Mouse (Mus musculus): ENCODE measurements at regions not wholly inside any gene's neighbourhood (a gene's known extent, or its start where the extent isn't known, plus 50 kb on each side); places are given as distances from the start of the nearest gene placed in this dataset.

DNA sequence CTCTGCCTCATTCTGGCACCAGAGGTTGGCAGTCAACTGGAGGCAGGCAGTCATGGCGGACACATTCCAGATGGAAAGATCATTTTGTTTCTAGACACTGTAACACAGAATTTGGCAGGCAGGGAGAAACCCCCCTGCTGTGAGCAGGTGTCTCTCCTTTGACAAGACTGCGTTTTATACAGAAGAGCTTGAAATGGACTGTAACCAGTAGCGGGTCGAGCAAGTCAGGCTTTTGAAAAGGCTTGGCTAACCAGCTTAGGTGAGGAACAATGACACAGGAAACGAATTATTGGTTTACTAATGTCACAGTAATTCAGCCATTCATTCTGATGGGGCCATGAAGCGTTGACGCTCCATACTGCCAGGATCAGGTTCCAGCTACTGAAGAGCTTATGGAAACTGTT is 275.3 kb upstream of the Slc24a5 start:
- DNase-seq = peak; percentile 94 to 95

DNA sequence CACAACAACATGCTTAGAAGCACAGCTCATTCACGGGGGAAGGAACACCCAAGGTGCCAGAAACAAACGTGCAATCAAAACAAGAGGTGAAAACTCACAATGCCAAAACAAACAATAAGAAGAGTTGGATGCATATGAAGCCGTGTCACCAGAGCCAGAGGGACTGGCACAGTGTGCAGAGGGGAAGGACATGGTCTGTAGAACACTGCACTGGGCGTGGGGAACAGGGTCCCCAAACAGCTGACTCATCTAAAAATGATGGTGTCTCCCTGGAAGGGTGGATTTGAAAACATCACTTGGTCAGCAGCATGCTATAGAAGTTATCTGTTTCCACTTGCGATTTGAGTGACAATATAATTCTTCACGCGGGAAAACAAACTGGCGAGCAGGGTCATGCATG is 256.2 kb upstream of the Slc24a5 start:
- DNase-seq = no peak

DNA sequence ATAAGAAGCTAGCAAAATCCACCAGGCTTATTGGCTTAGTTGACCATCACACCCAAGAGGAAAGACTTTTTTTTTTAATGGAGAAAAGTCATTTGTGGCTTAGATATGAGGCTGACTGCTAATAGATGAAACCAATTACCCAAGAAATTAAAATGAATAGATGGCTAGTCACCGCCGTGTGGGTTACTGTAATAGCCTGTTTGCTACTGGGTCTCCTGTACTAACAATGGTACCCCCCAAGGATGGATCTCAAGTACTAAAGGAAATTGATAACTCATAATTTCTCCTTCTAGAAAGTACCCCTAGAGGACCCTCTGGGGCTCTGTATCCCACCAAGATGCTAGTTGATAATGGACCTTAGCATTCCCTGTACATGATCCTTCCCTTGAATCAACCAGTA is 251.1 kb upstream of the Slc24a5 start:
- DNase-seq = no peak

DNA sequence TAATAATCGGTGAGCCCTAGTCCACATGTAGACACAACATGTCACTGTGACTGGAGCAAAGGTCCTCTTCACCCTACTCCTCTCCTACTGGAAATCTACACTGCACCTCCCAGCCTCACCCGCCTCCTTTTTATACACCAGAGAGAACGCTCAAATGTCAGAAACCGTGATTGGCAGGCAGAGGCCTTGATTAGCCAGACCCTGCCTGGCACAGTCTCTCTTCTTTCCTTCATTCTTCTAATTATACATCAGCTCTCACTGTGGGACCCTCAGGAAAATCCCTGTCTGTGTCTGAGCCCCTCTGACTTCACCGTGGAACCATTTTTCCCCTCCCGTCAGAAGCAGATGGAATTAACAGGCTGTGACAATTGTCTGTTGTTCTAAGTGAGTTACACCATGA is 248.1 kb upstream of the Slc24a5 start:
- no peak for DNase-seq

DNA sequence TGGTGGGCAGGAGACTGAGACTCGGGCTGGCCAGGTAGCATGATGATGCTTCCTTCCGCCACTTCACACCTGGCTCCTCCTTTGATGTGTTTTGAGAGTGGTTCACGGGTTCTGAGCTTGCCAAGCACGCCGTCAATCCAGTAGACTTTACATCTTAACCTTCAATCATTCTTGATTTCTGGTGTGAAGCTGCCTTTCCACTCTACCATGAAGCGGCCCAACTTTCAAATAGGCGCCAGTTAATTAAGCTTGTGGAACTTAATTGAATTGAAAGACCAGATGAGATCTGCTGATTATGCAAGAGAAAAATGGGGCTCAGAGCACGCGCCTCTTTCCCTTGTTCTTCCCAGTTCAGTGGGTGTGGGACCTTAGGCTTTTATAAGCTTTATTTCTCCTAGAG is 247.1 kb upstream of the Slc24a5 start:
- DNase-seq = no peak

DNA sequence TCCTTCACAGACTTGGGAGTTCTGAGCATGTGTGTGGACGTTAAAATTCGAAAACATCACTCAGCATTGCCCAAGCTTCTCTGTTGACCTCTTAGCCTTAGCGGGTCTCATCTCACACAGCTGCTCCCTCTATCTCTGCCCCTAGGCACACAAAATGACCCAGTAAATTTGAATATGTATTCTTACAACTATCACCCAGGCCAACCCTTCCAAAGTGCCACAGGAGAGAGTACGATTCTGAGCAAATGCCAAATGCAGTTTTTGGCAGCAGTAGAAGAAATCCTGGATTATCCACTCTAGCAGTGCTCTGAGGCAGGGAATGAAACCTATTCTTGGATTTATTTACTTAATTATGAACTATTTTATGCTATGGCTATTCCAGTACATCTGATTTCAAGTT is 246.6 kb upstream of the Slc24a5 start:
- peak; percentile 40 to 55 for DNase-seq

DNA sequence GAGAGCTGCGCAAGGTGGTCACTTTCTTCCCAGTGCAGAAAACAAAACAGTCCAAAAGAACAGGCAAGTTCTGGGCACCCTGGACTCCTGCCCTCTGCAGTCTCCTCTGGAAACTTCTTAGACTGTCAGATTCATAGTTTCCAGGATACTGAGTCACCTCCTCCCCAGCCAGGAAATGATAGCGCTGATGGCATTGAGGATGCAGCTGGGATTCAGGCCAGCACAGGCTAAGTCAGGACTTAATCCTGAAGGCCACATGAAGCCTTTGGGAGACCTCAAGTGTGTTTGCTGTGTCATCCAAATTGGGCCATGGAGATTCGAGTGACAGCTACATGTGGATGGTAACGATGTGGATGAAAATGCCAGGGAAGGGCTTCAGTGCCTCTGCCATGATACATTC is 219.1 kb upstream of the Slc24a5 start:
- DNase-seq = peak in 1 of 2 experiments; percentile 4

DNA sequence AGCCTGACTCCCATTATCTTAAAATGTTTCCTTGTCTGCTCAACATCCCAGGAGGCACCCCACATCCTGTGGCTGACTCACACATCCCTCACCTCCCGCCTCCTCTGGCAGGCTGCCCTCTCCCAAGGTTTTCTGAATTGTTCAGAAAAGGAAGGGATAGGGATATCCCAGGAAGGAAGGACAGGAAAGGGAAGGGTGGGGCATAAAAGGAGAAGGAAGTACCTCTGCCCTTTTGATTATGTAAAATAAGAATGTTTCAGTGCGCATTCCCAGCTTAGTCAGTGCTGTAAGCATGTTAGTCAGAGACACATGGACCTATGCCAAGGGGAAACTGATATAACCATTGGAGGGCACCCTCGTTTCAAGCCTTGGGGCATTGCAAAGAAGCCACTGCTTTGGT is 209.4 kb upstream of the Slc24a5 start:
- DNase-seq = peak; percentile 16 to 29

DNA sequence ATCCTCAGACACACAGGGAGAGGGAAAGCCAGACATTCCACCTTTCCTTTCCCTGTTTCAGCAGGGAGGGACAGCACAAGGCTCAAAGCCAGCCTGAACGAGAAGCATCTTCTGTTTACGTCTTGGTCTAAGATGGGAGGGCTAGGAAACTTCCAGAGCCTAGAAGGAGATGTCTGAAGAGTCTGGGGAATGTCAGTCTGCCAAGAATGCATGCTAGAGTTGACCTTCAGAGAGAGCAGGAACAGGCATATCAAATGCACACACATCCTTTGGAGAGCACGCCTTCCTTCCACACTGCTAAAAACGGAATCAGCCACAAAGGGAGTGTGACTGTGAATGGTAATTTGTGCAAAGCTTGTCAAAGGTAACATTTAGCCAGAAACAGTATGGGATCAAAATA is 179.7 kb upstream of the Slc24a5 start:
- DNase-seq = no peak

DNA sequence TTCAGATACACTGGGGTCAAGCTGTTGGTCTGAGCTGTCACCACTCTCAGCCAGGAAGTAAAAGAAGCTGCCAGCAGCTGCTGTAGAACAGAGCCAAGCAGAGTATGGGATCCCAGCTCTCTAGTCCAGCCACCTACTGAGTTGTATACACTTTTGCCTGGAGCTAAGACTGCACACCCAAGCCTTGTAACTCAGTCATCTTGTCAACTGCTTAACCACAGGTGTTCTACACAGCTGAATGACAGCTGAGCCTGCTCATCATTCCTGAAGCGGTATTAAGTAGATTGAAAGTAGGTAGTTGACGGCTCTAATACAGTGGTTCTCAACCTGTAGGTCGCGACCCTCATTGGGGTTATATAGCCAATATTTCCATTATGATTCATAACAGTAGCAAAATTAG is 172.9 kb upstream of the Slc24a5 start:
- DNase-seq = no peak

DNA sequence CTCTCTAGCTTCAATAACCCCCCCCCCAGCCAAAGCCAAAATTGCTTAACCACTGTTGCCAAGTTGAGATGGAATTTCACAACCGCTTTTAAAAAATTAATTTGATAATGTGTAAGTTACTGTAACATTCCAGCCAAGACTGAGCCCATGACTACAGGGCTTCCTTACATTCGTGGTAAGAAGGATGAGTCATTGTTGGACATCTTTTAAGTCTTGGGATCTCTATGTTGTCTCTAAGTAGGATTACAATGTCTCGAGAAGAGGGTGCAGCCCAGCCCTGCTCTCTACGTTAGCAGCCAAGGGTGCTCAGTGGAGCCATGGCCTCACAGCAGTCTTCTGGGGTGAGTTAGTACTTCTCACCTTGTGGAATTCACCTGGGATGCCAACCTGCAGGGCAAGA is 164.4 kb upstream of the Slc24a5 start:
- DNase-seq = no peak

DNA sequence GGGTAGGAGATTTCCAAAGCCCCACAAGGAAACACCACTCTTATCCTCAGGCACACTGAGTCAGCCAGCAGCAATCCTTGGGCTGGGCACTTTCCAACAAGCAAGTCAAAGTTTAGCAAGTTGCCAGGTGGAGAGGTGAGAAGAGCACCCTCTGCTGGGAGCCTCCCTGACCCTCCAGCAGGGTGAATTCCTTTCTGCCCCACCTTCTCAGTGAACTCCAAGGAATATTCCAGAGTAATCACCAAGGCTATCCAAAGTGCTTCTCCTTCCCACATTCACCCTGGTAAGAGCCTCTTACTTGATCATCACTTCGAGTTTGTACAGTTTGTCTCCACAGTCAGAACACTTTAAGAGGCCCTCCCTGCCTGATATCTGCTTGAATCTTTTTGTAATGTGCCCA is 162.8 kb upstream of the Slc24a5 start:
- peak; percentile 13 to 23 for DNase-seq

DNA sequence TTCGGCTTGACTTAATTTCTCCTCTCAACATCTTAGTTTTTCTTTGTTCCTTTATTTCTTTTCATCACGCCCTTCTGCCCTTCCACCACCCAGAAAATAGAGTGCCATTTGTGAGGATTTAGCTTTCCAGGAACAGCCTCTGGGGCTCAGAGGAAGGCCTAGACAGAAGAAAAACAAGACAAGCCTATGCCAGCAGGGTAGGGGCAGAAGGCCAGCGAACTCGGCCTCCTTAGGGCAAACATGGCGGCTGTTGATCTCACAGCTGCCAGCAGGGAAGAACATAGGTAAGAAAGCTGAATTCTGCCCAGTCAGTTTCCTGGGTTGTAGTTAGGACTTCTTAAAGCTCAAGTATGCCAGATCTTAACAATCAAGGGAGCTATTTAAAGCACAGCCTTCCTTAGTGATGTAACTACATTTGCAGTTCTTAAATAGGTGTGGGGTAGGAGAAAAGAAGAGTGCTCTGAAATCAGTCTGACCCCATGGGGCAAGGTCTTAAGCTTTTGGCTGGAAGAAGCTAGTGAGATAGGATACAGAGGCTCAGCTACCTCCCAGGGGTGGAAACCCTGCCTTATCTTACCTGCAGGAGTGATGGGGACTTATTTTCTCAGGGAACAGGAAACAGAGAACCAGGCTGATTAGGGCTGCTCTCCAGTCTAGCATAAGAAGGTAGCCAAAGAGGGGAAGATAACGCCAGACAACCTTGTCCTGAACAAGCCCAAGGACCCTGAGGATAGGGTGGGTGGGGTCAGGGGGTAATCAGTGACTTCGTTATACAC is 148.8 kb upstream of the Slc24a5 start:
- peak; percentile 39 to 61 for DNase-seq

DNA sequence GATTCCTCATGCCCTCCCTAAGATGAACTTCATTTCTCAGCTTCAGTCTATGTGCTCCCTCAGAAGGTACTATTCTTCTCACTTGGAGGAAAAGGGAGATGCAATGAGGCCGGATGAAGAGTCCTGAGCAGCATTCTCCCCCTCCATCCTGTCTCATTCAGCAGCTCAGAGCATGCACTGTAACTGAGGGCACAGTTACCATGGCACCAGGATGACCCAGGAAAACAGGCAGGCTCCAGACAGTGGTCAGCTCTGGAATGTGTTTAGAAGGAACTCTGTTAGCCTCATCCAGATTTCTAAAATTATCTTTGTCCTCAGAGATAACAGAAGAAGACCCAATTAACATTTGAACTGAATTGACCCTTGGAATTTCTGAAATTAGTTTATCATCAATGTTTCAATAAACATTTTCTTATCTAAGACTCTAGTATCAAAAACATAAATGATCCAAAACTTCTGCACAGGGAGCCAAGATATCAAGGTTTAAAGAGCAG is 148.1 kb upstream of the Slc24a5 start:
- DNase-seq = no peak

DNA sequence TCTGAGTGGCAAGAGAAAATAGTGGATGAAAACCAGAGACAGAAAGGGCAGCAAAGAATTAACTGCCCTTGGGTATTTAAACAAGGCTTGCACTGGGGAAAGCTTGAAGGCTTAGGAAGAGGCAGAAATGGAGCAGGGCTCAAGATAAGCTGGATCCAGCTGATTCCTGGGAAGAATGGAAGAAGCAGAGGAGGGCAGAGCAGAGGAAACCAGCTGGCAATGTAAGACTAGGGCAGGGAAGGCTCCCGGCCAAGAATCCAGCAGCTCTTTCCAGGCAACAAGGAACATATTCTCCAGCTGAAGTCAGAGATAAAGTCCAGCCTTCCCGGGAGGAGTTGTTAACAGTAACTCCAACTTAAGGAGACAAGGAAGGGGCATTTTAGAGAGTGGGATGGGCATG is 147.7 kb upstream of the Slc24a5 start:
- DNase-seq = peak in 1 of 2 experiments; percentile 42

DNA sequence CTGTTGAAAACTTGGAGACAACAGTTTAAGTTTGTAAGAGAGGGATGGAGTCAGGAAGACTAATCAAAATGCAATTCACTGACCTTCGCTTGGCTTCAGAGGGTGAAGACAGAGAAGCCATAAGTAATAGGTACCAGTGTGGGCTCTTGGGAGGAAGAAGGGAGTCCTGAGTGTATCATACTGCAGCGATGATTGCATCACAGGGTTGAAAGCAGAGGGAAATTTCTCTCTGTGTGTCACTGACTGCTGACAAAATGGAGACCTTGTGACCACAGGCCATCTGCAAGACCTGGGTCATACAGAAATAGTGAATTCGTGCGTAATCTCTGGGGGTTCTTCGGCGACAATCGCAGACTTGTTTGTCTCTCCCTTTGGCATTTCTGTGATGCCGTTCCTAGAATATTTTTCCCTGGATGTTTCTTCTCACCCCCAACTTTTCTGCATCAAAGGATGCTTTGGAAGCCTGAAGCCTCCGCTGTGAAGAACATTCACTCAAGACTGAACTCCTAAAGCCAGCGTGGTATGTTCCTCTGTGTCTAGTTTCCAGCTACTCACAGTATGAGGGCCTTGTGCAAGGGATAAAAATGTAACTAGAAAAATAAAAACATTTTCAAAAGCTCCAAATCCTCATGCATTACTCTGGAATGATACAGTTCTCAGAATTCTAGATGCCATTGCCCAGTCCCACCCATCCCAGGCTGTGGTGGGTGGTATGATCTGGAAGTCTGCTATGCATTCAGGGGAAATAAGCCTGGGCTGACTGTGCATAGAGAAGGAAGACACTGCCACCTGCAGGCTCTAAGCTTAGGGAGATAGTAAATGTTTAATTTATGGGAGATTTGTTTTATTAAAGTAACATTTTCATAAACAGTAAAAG is 139.8 kb upstream of the Slc24a5 start:
- DNase-seq = peak; percentile 84 to 85

DNA sequence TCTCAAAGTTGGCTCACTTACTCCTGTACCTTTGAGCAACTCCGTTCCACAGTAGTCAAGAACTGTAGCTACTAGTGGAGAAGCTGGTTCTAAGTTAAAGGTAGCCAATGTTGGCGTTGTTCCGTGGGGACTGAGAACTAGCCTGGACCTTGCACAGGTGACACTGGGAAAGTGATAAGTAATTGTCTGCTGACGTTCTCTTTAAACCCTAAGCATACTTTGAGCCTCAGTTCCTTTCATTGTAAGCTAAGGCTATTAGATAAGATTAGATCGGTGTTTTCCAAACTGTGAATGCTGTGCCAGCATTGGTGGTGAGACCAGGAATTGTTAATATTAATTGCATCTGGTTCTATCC is 139.2 kb upstream of the Slc24a5 start:
- no peak for DNase-seq

DNA sequence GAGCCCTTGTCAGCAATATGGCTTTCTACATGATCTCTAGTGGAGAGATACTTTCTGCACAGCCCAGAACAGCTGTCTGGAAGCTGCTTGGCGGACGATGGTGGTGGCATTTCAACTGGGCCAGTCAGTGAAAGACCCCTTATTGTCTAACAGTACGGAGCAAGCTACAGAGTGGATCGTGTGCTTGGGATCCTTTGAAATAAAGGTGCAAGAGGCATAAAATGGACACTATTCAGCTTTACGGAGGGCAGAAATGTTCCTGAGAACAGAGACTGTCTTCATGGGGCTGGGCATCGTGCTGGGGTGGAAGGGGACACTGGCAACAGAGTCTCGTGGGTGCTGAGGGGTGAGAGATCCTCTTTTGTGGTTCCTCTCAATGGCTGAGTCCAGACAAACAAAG is 137.2 kb upstream of the Slc24a5 start:
- no peak for DNase-seq

DNA sequence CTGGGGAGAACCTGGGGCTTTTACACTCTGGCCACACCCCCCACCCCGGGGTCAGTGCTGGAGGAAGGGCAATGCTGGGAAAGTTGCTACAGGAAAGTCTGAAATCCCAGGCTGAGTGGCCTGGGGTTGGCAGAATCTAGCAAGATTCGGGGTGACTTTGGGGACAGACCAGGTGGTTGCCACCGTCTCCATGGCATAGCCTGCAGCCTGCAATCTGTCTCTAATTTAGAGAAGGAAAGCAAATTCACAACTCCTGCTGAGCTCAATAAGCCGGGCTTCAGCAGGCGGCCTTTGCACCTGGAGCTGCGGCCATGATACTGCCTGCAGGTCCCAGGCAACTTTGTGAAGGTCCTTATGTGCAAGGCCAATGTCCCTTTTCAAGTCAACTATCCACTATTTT is 135.4 kb upstream of the Slc24a5 start:
- peak; percentile 19 to 50 for DNase-seq

DNA sequence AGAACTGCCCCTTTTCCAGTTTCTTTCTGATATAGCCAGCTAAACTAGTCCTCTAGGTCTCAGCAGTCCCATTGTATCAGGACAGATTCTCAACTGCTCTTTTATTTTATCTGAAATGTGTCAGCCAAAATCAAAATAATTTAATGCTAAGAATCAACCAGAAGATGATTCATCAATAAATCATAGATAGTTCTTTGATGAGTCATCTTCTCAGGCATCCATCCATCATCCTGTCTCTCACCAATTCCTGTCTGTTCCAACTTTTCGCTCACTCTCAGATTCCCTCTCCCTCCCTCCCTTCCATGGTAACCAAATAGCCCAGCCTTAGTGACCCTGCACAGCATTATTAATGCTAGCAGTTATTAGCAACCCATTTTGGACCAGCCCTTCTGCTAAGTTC is 134.0 kb upstream of the Slc24a5 start:
- DNase-seq = no peak

DNA sequence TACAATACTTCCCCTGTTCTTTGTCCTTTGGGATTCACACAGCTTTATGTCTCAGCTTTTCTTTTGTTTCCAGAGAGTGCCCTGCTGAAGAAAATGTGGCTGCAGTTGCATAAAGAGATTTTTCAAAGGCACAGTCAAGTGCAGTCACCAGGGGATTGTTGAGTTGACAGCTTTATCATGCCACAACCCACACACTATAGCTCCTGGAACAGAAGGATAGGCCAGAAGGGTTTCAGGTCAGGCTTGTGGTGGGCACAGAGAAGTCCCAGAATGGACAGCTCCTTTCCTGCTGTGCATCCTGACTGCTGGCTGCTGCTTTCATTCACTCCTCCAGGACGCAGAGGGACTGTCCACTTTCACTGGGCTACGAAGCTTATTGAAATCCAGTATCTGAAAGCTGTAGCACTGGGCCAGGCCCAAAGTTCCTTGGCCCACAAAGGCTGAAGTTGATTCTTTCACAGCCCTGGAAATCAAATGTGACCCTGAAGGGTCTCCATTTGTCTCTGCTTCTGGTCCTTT is 119.6 kb upstream of the Slc24a5 start:
- DNase-seq = no peak

DNA sequence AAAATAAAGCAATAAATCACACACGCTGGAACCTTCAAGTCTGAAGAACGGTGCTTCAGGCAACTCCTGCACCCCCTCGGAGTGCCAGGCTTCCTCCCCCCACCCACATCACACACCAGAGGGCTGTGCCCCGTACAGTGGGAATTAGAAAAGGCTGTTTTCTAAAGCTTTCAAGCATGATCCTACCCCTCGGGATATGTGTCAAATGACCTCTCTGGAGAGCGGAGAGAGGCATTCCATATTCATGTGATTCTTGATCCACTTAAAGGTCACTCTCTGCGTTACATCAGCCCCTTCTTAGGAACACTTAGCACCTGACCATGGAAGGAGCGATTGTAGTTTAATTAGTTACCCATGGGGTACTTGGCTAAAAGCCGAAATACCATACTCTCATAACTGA is 119.1 kb upstream of the Slc24a5 start:
- no peak for DNase-seq

DNA sequence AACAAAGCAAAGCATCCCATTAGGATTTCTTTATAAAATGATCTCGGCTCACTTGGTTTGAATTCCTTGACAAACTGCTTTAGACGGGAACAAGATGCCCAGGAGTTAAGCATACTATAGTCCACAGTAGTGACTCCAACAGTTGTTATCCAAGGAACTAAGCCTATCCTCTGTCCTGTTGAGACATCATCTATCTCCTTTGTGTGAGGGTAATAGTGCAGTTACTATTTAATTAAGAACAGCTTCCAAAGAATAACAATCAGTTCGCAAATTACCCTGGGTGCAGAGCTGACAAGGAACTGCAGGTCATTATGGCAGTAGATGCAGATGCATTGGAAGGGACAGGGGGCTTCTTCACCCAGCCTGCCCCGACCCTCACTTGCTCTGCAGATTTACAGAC is 115.7 kb upstream of the Slc24a5 start:
- no peak for DNase-seq

DNA sequence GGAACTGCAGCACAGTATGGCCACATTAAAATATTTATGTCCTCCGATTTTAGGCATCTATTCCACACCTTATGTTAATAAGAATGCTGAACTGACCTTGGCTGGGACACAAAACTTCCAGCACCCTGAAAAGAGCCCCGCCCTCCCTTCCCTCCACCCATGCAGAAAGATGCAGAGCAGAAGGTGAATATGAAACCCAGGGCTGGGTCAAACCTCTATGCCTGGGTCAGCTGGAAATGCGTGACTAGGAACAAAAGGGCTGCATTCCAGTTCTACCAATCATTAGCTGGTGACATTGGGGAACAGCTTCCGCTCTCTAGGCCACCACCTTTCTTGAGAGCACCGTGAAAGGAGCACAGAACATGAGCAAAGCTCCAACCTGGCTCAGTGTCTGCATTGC is 114.9 kb upstream of the Slc24a5 start:
- DNase-seq = no peak

Data from cerebellum, postnatal 10 days (tissue).